Comparison of ENCODE assay signal across 17 mouse cellular contexts in genomic region chr9:117784186-117784591, GRCm38 (mm10).
"Had no signal": no experiment of that assay in that cellular context is flagged by ENCODE, and none has a peak within 500 bp of the region (broad histone marks: within the 10 kb centered on the region; RNA-seq: fewer than 3 reads in every experiment).

No protein-coding gene starts in this region.

- H3K27me3 ChIP-seq: intestine, embryonic 15.5 days; limb, embryonic 13.5 days; neural tube, embryonic 15.5 days had no signal

- DNase-seq: kidney, adult 8-10 months; left cerebral cortex, postnatal 4 days; lung, adult 18-20 months; lung, postnatal 4 days; midbrain, embryonic 14.5 days; right cerebral cortex, postnatal 4 days; spleen, adult 18-20 months; thymus, adult 2 months; thymus, postnatal 25 days had no signal

- H3K4me1 ChIP-seq: intestine, embryonic 15.5 days; limb, embryonic 13.5 days; midbrain, embryonic 10.5 days; neural tube, embryonic 15.5 days had no signal

- H3K36me3 ChIP-seq: intestine, embryonic 15.5 days; limb, embryonic 13.5 days; midbrain, embryonic 10.5 days; neural tube, embryonic 15.5 days had no signal

- H3K4me2 ChIP-seq: intestine, embryonic 15.5 days; limb, embryonic 13.5 days; neural tube, embryonic 15.5 days had no signal

- H3K27ac ChIP-seq: intestine, embryonic 15.5 days; layer of hippocampus, adult 2 months; limb, embryonic 13.5 days; liver, embryonic 14.5 days; midbrain, embryonic 10.5 days; neural tube, embryonic 15.5 days had no signal

- H3K9ac ChIP-seq: intestine, embryonic 15.5 days; limb, embryonic 13.5 days; liver, embryonic 14.5 days; neural tube, embryonic 15.5 days had no signal

- H3K4me3 ChIP-seq: intestine, embryonic 15.5 days; layer of hippocampus, adult 2 months; limb, embryonic 13.5 days; midbrain, embryonic 10.5 days; myocyte; neural tube, embryonic 15.5 days had no signal

- ATAC-seq: intestine, embryonic 15.5 days; lung, postnatal 0 days had no signal

- H3K9me3 ChIP-seq: intestine, embryonic 15.5 days; limb, embryonic 13.5 days; midbrain, embryonic 10.5 days; neural tube, embryonic 15.5 days had no signal
